Mouse (Mus musculus) C2C12 (cell line): Measurements from ENCODE around the gene Slc4a2.

Experiments
- CTCF ChIP-seq: IDR thresholded peaks from one replicate; pipeline ENCODE4 v1.5.1; 2011; ENCODE audit not compliant: control insufficient read depth, insufficient read depth, insufficient read length
- MAX ChIP-seq: IDR thresholded peaks from one replicate; pipeline ENCODE4 v1.6.1; 2011; ENCODE audit warnings: mild to moderate bottlenecking, control low read depth

- TF ChIP-seq CTCF (peak; percentile 72), MAX (peak; percentile 77)
Observed at GRCm38 (mm10) chr5:24393392-24393997, 30.1 kb upstream of the Slc4a2 start, which contains the start of gene Abcb8.
